Mouse (Mus musculus): ENCODE results near the gene Adamts20.

DNA sequence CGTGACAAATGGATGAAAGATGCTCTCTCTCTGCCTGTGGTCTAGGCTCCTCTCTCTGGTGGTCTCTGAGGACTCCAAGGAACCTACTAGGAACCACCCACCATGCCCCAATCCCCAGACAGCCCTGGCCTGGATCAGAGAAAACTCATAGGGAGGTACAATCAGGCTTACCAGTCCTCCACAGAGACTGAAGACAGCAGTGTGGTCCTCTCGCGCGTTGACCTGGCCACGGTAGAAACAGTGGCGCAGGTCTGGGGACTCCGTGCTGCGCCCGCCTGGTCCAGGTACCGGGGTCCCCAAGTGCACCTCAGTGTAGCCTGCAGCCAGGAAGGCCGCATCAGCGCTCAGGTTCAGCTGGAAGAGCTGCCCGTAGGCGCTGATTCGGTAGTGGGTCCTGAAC, 62.2 kb downstream of the Adamts20 start:
- no peak for TF ChIP-seq CTCF (IDR thresholded peaks at IDR 0.05; ENCODE audit: borderline replicate concordance, control insufficient read depth, extremely low read depth, insufficient read depth, low read length, poor library complexity)
- TF ChIP-seq POLR2A (IDR thresholded peaks at IDR 0.05; ENCODE audit: control insufficient read depth, extremely low read depth, insufficient read depth, low read length, poor library complexity), result no peak

Data from thymus, adult 2 months (tissue).